Comparison of ENCODE assay signal across 49 mouse cellular contexts in the genomic region with DNA sequence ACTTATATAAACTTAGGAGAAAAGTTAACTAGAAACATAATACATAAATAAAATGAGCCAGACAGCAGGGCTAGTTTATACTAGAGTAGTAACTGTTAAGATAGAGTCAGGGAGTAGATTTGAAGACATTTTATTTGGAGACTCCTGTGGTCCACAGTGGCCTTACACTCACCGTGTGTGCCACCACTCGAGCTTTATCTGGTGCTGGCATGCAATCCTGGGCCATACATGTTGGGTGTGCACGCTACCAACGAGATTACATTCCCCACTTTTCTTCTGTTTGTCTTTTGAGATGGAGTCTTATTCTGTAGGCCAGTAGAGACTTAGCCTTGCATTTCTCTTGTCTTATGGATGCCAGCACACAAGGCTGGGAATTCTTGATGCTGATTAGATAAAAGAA. TPM values are rescaled to one million over a fixed set of nuclear protein-coding genes. Genes with fewer than 3 reads are reported as not detected.
"Had no signal": no experiment of that assay in that cellular context is flagged by ENCODE, and none has a peak within 500 bp of the region (broad histone marks: within the 10 kb centered on the region; RNA-seq: fewer than 3 reads in every experiment).

No protein-coding gene starts in this region.

- H3K4me2 ChIP-seq: heart, embryonic 12.5 days; heart, embryonic 13.5 days; heart, embryonic 15.5 days; hindbrain, embryonic 12.5 days; hindbrain, embryonic 13.5 days; hindbrain, embryonic 14.5 days; hindbrain, embryonic 15.5 days; intestine, embryonic 15.5 days; kidney, embryonic 15.5 days had no signal

- H3K36me3 ChIP-seq: heart, embryonic 12.5 days; heart, embryonic 13.5 days; heart, embryonic 15.5 days; hindbrain, embryonic 10.5 days; hindbrain, embryonic 12.5 days; hindbrain, embryonic 13.5 days; hindbrain, embryonic 15.5 days; intestine, embryonic 15.5 days; kidney, embryonic 15.5 days had no signal

- H3K27ac ChIP-seq: heart, embryonic 13.5 days; heart, embryonic 15.5 days; hindbrain, embryonic 10.5 days; hindbrain, embryonic 12.5 days; hindbrain, embryonic 13.5 days; hindbrain, embryonic 14.5 days; hindbrain, embryonic 15.5 days; hindbrain, postnatal 0 days; intestine, embryonic 15.5 days; kidney, embryonic 15.5 days; kidney, postnatal 0 days; layer of hippocampus, adult 2 months; left cerebral cortex, adult 2 months had no signal

- H3K9ac ChIP-seq: heart, embryonic 12.5 days; heart, embryonic 13.5 days; heart, embryonic 15.5 days; hindbrain, embryonic 12.5 days; hindbrain, embryonic 13.5 days; hindbrain, embryonic 14.5 days; hindbrain, embryonic 15.5 days; intestine, embryonic 15.5 days; kidney, embryonic 15.5 days had no signal

- DNase-seq: heart, postnatal 10 days; heart, postnatal 14 days; heart, postnatal 36 days; heart, postnatal 4 days; kidney, adult 11 months; kidney, adult 18-20 months; kidney, adult 2 months; kidney, adult 8-10 months; kidney, adult 9 months; kidney, postnatal 10 days; kidney, postnatal 14 days; kidney, postnatal 25 days; kidney, postnatal 36 days; kidney, postnatal 4 days; layer of hippocampus, adult 9-11 months; layer of hippocampus, postnatal 36 days had no signal

- ATAC-seq: hindbrain, embryonic 16.5 days; hindbrain, postnatal 0 days; inflammation-experienced regulatory T-cells, adult 6 months; intestine, embryonic 15.5 days; intestine, embryonic 16.5 days had no signal

- H3K27me3 ChIP-seq: heart, embryonic 12.5 days; heart, embryonic 13.5 days; heart, embryonic 15.5 days; hindbrain, embryonic 12.5 days; hindbrain, embryonic 13.5 days; hindbrain, embryonic 15.5 days; intestine, embryonic 15.5 days; kidney, embryonic 15.5 days had no signal

- H3K9me3 ChIP-seq: heart, embryonic 12.5 days; heart, embryonic 13.5 days; heart, embryonic 15.5 days; hindbrain, embryonic 10.5 days; hindbrain, embryonic 12.5 days; hindbrain, embryonic 13.5 days; hindbrain, embryonic 15.5 days; intestine, embryonic 15.5 days; kidney, embryonic 15.5 days had no signal

- H3K4me3 ChIP-seq: heart, embryonic 12.5 days; heart, embryonic 13.5 days; heart, embryonic 15.5 days; hindbrain, embryonic 10.5 days; hindbrain, embryonic 12.5 days; hindbrain, embryonic 13.5 days; hindbrain, embryonic 15.5 days; intestine, embryonic 15.5 days; kidney, embryonic 15.5 days; layer of hippocampus, adult 2 months; left cerebral cortex, adult 2 months had no signal

- H3K4me1 ChIP-seq: hindbrain, embryonic 12.5 days; hindbrain, embryonic 15.5 days; intestine, embryonic 15.5 days had no signal

RNA-seq across cellular contexts. Expression of a gene that starts 24.0 kb away (rescaled TPM):
- total RNA-seq: hematopoietic stem cell, adult 5-6 weeks had no signal

RNA-seq across cellular contexts. Expression of a gene that starts 32.3 kb away (rescaled TPM):
- total RNA-seq: heart, postnatal 10 days; heart, postnatal 14 days; heart, postnatal 25 days; heart, postnatal 36 days; heart, postnatal 4 days; hematopoietic stem cell, adult 5-6 weeks; hindbrain, postnatal 0 days; layer of hippocampus, adult 18-20 months; layer of hippocampus, adult 2 months; layer of hippocampus, adult 8-10 months; layer of hippocampus, postnatal 10 days; layer of hippocampus, postnatal 14 days; layer of hippocampus, postnatal 25 days; layer of hippocampus, postnatal 36 days; left cerebral cortex, adult 18-20 months; left cerebral cortex, adult 2 months; left cerebral cortex, adult 8-10 months had no signal
- polyA plus RNA-seq: heart, embryonic 12.5 days; heart, embryonic 13.5 days; heart, embryonic 14.5 days; heart, embryonic 15.5 days; heart, embryonic 16.5 days; heart, postnatal 0 days; hindbrain, embryonic 10.5 days; hindbrain, embryonic 12.5 days; hindbrain, embryonic 13.5 days; hindbrain, embryonic 14.5 days; hindbrain, embryonic 15.5 days; hindbrain, embryonic 16.5 days; hindbrain, postnatal 0 days; inflammation-experienced regulatory T-cells, adult 6 months; intestine, embryonic 14.5 days; intestine, embryonic 15.5 days; intestine, embryonic 16.5 days; kidney, adult 2 months; kidney, embryonic 14.5 days; kidney, embryonic 15.5 days; kidney, embryonic 16.5 days; kidney, postnatal 0 days; large intestine, adult 2 months had no signal
